Mouse (Mus musculus) kidney, postnatal 14 days (tissue): ENCODE results near the gene Pcsk1n.
"Not testable (repeated sequence)": the region's sequence is repeated elsewhere in the genome, so short reads cannot be mapped to it uniquely, and the experiment has no call there.

Experiments
- DNase-seq: peaks from one replicate; pipeline ENCODE4 v3.0.0; 2022; ENCODE audit warnings: mixed read lengths

The Pcsk1n gene

DNA sequence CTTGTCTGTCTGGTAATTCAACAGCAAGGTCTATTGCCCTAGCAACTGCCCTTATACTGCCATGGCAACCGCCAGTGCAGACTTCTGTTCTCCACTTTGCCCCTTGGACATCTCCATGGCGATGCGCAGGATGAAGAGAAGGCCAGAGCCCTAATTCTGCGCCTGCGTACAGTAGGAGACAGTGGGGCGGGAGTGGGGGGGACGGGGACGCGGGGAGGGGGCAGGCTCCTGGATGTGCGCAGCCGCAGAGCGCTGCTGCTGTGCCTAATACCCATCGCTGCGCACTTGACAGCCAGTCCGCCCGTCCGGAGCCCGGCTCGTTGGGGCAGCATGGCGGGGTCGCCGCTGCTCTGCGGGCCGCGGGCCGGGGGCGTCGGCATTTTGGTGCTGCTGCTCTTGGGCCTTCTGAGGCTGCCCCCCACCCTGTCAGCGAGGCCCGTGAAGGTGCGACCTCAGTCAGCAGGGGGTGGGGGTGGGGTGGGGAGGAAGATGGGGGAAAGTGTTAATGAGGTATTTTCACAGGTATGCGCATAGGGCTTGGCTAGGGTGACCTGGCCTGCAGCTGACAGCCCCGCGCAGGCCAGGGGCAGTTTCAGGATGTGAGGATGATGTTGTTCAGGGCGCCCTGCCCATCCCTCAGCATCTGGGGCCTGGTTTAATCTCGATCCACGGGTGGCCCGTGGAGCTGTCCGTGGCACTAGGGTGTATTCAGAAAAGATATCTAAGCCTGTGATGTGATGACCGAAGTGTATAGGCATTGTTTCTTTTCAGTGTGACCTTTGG lies at the start of gene Pcsk1n:
Gene Pcsk1n (plus strand): TSS at position 222 of the 783 bp plus-strand sequence.
- no peak for DNase-seq

- no peak for DNase-seq
Observed at GRCm38 (mm10) chrX:7869826-7870225, 49.8 kb upstream of the Pcsk1n start.

- peak; percentile 88 for DNase-seq
Observed at GRCm38 (mm10) chrX:7878007-7878419, 41.6 kb upstream of the Pcsk1n start, which contains the start of gene Pim2. Gene Pim2, plus strand, starts transcription at chrX:7878262.

DNA sequence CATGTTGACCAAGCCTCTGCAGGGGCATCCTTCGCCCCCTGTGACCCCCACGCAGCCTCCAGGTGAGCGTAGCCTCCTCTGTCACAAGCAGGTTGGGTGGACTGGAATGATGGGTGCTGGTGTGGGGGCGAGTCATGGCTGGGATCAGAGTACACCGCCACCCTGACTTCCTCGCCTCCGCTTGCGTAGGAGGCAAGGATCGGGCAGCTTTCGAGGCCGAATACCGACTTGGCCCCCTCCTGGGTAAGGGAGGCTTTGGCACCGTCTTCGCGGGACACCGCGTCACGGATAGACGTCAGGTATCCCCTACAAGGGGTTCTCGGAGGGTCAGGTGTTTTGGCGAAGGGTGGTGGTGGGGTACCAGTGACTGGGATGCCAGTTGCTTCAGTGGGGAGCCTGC lies 41.1 kb upstream of the Pcsk1n start:
- no peak for DNase-seq

- peak; percentile 70 for DNase-seq
Observed at GRCm38 (mm10) chrX:7879819-7880218, 39.8 kb upstream of the Pcsk1n start.

- DNase-seq: peak; percentile 90
Observed at GRCm38 (mm10) chrX:7883841-7884567, 35.6 kb upstream of the Pcsk1n start, which contains the start of gene Slc35a2. Gene Slc35a2, plus strand, starts transcription at chrX:7884028.

- no peak for DNase-seq
Observed at GRCm38 (mm10) chrX:7898211-7898610, 21.4 kb upstream of the Pcsk1n start.

GRCm38 (mm10) chrX:7898880-7899874 lies 20.4 kb upstream of the Pcsk1n start, which contains the start of the genes Pqbp1 and Timm17b:
Gene Pqbp1, minus strand, starts transcription at chrX:7899269.
Gene Timm17b, plus strand, starts transcription at chrX:7899357.
- DNase-seq: peak; percentile 93

DNA sequence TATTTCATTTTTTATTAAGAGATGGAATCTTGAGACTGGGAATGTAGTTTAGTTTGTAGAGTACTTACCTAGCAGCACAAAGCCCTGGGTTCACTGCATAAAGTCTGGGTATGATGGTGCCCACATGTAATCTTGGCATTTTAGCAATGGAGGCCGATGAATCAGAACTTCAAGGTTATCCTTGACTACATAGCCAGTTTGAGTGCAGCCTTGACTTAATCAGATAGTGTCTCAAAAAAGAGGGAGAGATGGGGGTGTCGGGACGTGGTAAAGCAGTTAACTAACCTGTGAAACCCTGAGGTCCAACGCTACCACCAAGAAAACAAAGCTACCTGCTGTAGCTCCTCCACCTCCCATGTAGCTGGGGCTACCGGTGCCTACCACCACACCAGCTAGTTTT lies 15.2 kb upstream of the Pcsk1n start:
- no peak for DNase-seq

GRCm38 (mm10) chrX:7907735-7908134 lies 11.9 kb upstream of the Pcsk1n start, which contains the start of gene Gm10491:
Gene Gm10491, minus strand, starts transcription at chrX:7907835.
- DNase-seq: no peak

GRCm38 (mm10) chrX:7909242-7909641 lies 10.4 kb upstream of the Pcsk1n start, which contains the start of gene Gm10490:
Gene Gm10490, plus strand, starts transcription at chrX:7909542.
- DNase-seq: not testable (repeated sequence)

- no peak for DNase-seq
Observed at GRCm38 (mm10) chrX:7910473-7910872, 9.1 kb upstream of the Pcsk1n start.

GRCm38 (mm10) chrX:7915669-7916068 lies 4.0 kb upstream of the Pcsk1n start:
- peak; percentile 23 for DNase-seq

DNA sequence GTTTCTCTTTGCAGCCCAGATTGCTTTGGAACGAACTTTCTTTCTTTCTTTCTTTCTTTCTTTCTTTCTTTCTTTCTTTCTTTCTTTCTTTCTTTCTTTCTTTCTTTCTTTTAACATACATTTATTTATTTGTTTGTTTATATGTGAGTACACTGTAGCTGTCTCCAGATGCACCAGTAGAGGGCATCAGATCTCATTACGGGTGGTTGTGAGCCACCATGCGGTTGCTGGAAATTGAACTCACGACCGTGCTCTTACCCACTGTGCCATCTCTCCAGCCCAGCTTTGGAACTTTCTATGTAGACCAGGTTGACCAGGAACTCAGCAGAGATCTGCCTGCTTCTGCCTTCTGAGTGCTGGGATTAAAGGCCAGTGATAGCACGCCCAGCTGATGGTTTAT lies 1.7 kb upstream of the Pcsk1n start:
- not testable (repeated sequence) for DNase-seq

GRCm38 (mm10) chrX:7922032-7922431 lies 2.4 kb downstream of the Pcsk1n start:
- no peak for DNase-seq

GRCm38 (mm10) chrX:7926266-7926665 lies 6.6 kb downstream of the Pcsk1n start:
- no peak for DNase-seq

GRCm38 (mm10) chrX:7927116-7927515 lies 7.5 kb downstream of the Pcsk1n start:
- no peak for DNase-seq

DNA sequence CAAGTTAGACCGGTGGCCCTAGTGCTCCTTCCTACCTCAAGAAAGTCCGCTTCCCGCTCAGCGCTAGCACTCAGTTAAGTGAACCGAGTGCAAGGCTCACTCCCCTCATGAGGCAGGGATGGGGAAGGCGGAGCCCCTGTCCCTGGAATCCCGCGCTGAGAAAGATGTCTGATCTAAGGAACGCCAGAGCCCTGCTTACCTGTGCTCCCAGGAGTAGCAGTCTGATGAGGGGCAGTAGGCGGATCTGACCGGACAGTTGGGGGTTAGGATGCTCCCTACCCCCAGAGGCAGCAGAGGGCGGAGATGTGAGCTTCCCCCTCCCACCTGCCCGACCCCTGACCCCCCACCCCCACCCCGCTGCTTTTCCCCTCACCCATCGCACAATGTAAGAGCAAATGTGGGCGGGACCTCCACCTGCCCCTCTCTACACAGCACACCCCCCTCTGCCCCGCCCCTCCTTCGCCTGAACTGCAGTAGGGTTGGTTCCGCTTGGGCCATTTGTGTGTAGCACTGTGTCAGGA lies 8.7 kb downstream of the Pcsk1n start, which contains the start of gene Eras:
Gene Eras (minus strand): TSS at position 338 of the 521 bp plus-strand sequence.
- DNase-seq: no peak

- no peak for DNase-seq
Observed at GRCm38 (mm10) chrX:7936874-7937273, 17.3 kb downstream of the Pcsk1n start.

DNA sequence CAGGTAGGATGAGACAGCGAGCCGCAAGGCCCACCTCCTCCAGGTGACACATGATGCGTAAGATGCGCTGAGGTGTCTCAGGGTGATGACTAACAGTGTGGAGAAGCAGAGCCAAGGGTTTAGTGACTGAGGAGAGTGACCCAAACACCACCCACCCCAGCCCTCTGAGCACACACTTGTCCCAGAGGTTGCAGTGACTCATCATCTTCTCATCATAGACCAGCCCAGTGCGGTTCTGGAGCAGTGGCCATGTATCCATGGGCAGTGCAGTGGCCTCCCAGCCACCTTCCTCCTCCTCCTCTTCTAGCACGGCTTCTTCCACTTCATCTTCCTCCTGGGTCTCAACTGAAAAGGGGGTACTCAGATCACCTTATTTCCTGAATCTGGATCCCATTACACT lies 18.0 kb downstream of the Pcsk1n start:
- DNase-seq: no peak

DNA sequence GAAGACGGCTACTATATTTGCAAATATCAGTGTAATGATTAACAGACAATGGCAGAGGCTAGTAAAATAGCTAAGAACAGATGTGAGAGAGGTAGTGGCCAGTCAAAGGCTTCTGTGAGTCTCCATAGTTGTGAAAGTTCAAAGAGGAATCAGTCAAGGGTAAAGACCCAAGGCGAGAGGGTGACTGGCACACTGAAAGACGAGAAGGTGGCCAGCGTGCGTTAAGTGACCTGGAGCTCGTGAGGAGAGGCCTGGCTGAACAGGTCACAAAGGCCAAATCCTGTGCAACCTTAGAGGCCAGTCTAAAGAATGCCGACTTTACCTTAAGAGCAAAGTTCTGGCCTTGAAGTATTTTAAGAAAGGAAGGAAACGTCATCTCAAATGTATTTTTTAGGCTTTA lies 26.0 kb downstream of the Pcsk1n start:
- peak; percentile 11 for DNase-seq
